Mouse (Mus musculus) liver, adult 2 months (tissue): ENCODE measurements around the gene 6030468B19Rik.

Source experiments
- CTCF ChIP-seq: fragments of 200-500 bp; IDR thresholded peaks from 2 replicates; pipeline ENCODE4 v1.5.1; 2011; ENCODE audit warnings: low read depth, low read length, control low read depth
- POLR2A ChIP-seq: fragments of 200-500 bp; IDR thresholded peaks from 2 replicates; pipeline ENCODE4 v1.6.1; 2011; ENCODE audit warnings: low read length, control low read depth; ENCODE audit not compliant: insufficient read depth; ENCODE audit errors: extremely low read depth

- TF ChIP-seq CTCF (peak; percentile 71), POLR2A (no peak)
Measured at GRCm38 (mm10) chr11:117832086-117832969, 34.9 kb downstream of the 6030468B19Rik start.
